14 mouse cellular contexts compared by ENCODE assay signal in genomic region chr13:99356428-99357265, GRCm38 (mm10). TPM values are rescaled to one million over a fixed set of nuclear protein-coding genes. Genes with fewer than 3 reads are reported as not detected.
DNase-seq lines count a peak whose midpoint lies in the region; ATAC-seq and TF ChIP-seq lines count a peak whose summit lies in the region.
"Had no signal": no experiment of that assay in that cellular context is flagged by ENCODE, and none has a peak within 500 bp of the region (broad histone marks: within the 10 kb centered on the region; RNA-seq: fewer than 3 reads in every experiment).

No protein-coding gene starts in this region.

- DNase-seq in heart, adult 11 months = peak; percentile 89
- no peak for DNase-seq in heart, postnatal 10 days
- DNase-seq in liver, embryonic 14.5 days (ENCODE audit: low read depth in 3 of 3, low spot score in 3 of 3) = no peak
- DNase-seq in liver, embryonic 11.5 days (ENCODE audit: low spot score) = no peak
- DNase-seq in ES-E14 (ENCODE audit: low read depth, low spot score) (peak; percentile 81), MN1 (ENCODE audit: low spot score) (no peak)
- DNase-seq in embryonic facial prominence, embryonic 11.5 days (ENCODE audit: low spot score) = peak; percentile 30
- DNase-seq: adrenal gland, adult 2 months; thymus, postnatal 14 days had no signal

- H3K27ac ChIP-seq in liver, embryonic 14.5 days = no peak overlapping the region
- no peak overlapping the region for H3K27ac ChIP-seq in liver, embryonic 11.5 days (ENCODE audit: low read depth, low read length)
- peak overlapping the region; percentile 78; the same call in 1 of the 2 replicates for H3K27ac ChIP-seq in ES-E14 (ENCODE audit: insufficient read depth, low read depth, low read length, poor library complexity, severe bottlenecking)
- no peak overlapping the region for H3K27ac ChIP-seq in embryonic facial prominence, embryonic 11.5 days (replicated peaks; ENCODE audit: low read depth, low read length)
- H3K27ac ChIP-seq: embryonic facial prominence, embryonic 15.5 days had no signal

- no peak overlapping the region for H3K9ac ChIP-seq in liver, embryonic 14.5 days (replicated peaks)
- H3K9ac ChIP-seq in liver, embryonic 11.5 days (ENCODE audit: low read depth, low read length) = no peak overlapping the region
- no peak overlapping the region for H3K9ac ChIP-seq in ES-E14 (ENCODE audit: insufficient read depth, low read depth, low read length, poor library complexity, severe bottlenecking)
- H3K9ac ChIP-seq in embryonic facial prominence, embryonic 11.5 days (replicated peaks; ENCODE audit: low read length) = no peak overlapping the region
- H3K9ac ChIP-seq: embryonic facial prominence, embryonic 15.5 days; heart, embryonic 12.5 days had no signal

- no peaks in the 10 kb centered on the region; the same call in none of the 2 replicates for H3K36me3 ChIP-seq in liver, embryonic 14.5 days (replicated peaks; ENCODE audit: control insufficient read depth, insufficient read depth, low read depth)
- H3K36me3 ChIP-seq in liver, embryonic 11.5 days (ENCODE audit: control insufficient read depth, insufficient read depth, low read length) = peaks cover 6% of the 10 kb centered on the region; the same call in 1 of the 2 replicates
- peaks cover 14% of the 10 kb centered on the region; the same call in 1 of the 2 replicates for H3K36me3 ChIP-seq in ES-E14 (ENCODE audit: control insufficient read depth, insufficient read depth, low read length, poor library complexity, severe bottlenecking)
- H3K36me3 ChIP-seq in embryonic facial prominence, embryonic 11.5 days (replicated peaks; ENCODE audit: control insufficient read depth, insufficient read depth, low read depth, low read length) = no peaks in the 10 kb centered on the region
- H3K36me3 ChIP-seq: embryonic facial prominence, embryonic 15.5 days had no signal

- no peak overlapping the region for H3K4me3 ChIP-seq in liver, embryonic 14.5 days (ENCODE audit: insufficient read depth in 1 of 2, low read depth in 2 of 2, low read length in 2 of 2)
- no peak overlapping the region for H3K4me3 ChIP-seq in liver, embryonic 11.5 days (ENCODE audit: low read depth, low read length)
- H3K4me3 ChIP-seq in ES-E14 (ENCODE audit: insufficient read depth in 1 of 2, low read depth in 1 of 2, low read length in 2 of 2, poor library complexity in 1 of 2, severe bottlenecking in 1 of 2) = no peak overlapping the region
- no peak overlapping the region for H3K4me3 ChIP-seq in embryonic facial prominence, embryonic 11.5 days (ENCODE audit: low read depth, low read length)
- H3K4me3 ChIP-seq: embryonic facial prominence, embryonic 15.5 days; heart, embryonic 12.5 days; myocyte had no signal

- H3K9me3 ChIP-seq in liver, embryonic 14.5 days (ENCODE audit: control insufficient read depth, low read length) = no peaks in the 10 kb centered on the region
- no peaks in the 10 kb centered on the region for H3K9me3 ChIP-seq in liver, embryonic 11.5 days (ENCODE audit: control insufficient read depth, low read length)
- H3K9me3 ChIP-seq in ES-E14 (ENCODE audit: control insufficient read depth, insufficient read depth, low read depth, low read length) = no peaks in the 10 kb centered on the region
- H3K9me3 ChIP-seq in embryonic facial prominence, embryonic 11.5 days (replicated peaks; ENCODE audit: control insufficient read depth, low read length) = no peaks in the 10 kb centered on the region
- H3K9me3 ChIP-seq: embryonic facial prominence, embryonic 15.5 days; heart, embryonic 12.5 days had no signal

- 55% methylated on average over 9 of the region's 9 CpGs for WGBS in liver, embryonic 14.5 days (ENCODE audit: insufficient replicate concordance)
- 59% methylated on average over 9 of the region's 9 CpGs for WGBS in liver, embryonic 11.5 days
- 36% methylated on average over 9 of the region's 9 CpGs for whole genome bisulfite sequencing in embryonic facial prominence, embryonic 11.5 days

- H3K4me1 ChIP-seq in liver, embryonic 14.5 days (replicated peaks; ENCODE audit: control insufficient read depth in 2 of 2, insufficient read depth in 2 of 2, low read length in 1 of 2) = peaks cover 4 to 5% of the 10 kb centered on the region in 2 experiments; a peak in 3 of 4 replicates
- peaks cover 9% of the 10 kb centered on the region; the same call in 1 of the 2 replicates for H3K4me1 ChIP-seq in liver, embryonic 11.5 days (replicated peaks; ENCODE audit: control insufficient read depth, insufficient read depth, low read length)
- peaks cover 9 to 13% of the 10 kb centered on the region in 2 experiments for H3K4me1 ChIP-seq in ES-E14 (ENCODE audit: control insufficient read depth in 2 of 2, insufficient read depth in 2 of 2, low read length in 2 of 2, poor library complexity in 1 of 2)
- no peaks in the 10 kb centered on the region for H3K4me1 ChIP-seq in embryonic facial prominence, embryonic 11.5 days (ENCODE audit: control insufficient read depth, insufficient read depth, low read length)
- H3K4me1 ChIP-seq: embryonic facial prominence, embryonic 15.5 days had no signal

- intact Hi-C loops in heart, postnatal 10 days (cut with DNase I) = loop anchor here (10.0 kb wide), 1 partner anchor 748 kb away; the partner anchor contains the start of genes Bdp1 and Serf1

- ATAC-seq in liver, embryonic 14.5 days (ENCODE audit: insufficient read depth) = no peak
- ATAC-seq in liver, embryonic 11.5 days (replicated peaks; ENCODE audit: low FRiP score) = no peak
- ATAC-seq in embryonic facial prominence, embryonic 11.5 days (replicated peaks; ENCODE audit: insufficient number of reproducible peaks, low FRiP score, low TSS enrichment, low read depth) = no peak
- no peak for ATAC-seq in inflammation-experienced regulatory T-cells, adult 6 months
- ATAC-seq: CD4-positive, CD25-positive, alpha-beta regulatory T cell, adult 4 months had no signal

- no peaks in the 10 kb centered on the region for H3K27me3 ChIP-seq in liver, embryonic 14.5 days (ENCODE audit: control insufficient read depth, insufficient read depth, low read length)
- H3K27me3 ChIP-seq in liver, embryonic 11.5 days (replicated peaks; ENCODE audit: control insufficient read depth, insufficient read depth, low read length) = no peaks in the 10 kb centered on the region
- H3K27me3 ChIP-seq in embryonic facial prominence, embryonic 11.5 days (ENCODE audit: control insufficient read depth, insufficient read depth, low read length) = no peaks in the 10 kb centered on the region
- H3K27me3 ChIP-seq: embryonic facial prominence, embryonic 15.5 days; heart, embryonic 12.5 days had no signal

- peak; percentile 14; the same call in 1 of the 2 replicates for TF ChIP-seq CTCF in liver, embryonic 14.5 days (IDR thresholded peaks at IDR 0.05; ENCODE audit: low read depth)

- TF ChIP-seq EP300 in liver, embryonic 14.5 days (IDR thresholded peaks at IDR 0.05; ENCODE audit: low read depth) = no peak

- in situ Hi-C loops in ES-E14 (cut with MboI; ENCODE audit: low sequenced_read_pairs in 2 of 2, unreplicated experiment in 2 of 2) = loop anchor here in 1 of 2 experiments (25.0 kb wide), 1 partner anchor 481 kb away; no protein-coding TSS in a partner anchor

- H3K4me2 ChIP-seq in liver, embryonic 14.5 days (ENCODE audit: low read depth) = no peak overlapping the region
- no peak overlapping the region for H3K4me2 ChIP-seq in liver, embryonic 11.5 days
- H3K4me2 ChIP-seq in embryonic facial prominence, embryonic 11.5 days (ENCODE audit: low read depth, low read length) = no peak overlapping the region
- H3K4me2 ChIP-seq: embryonic facial prominence, embryonic 15.5 days; heart, embryonic 12.5 days had no signal

TF ChIP-seq in ES-E14, 5 proteins besides CTCF, POLR2A, EP300 and RAD21:
- TF ChIP-seq HCFC1 (IDR thresholded peaks at IDR 0.05; ENCODE audit: borderline replicate concordance, insufficient read depth, low read length) = no peak
- TF ChIP-seq ZC3H11A (IDR thresholded peaks at IDR 0.05; ENCODE audit: borderline replicate concordance, low read depth, low read length) = no peak
- no peak for TF ChIP-seq MAFK (IDR thresholded peaks at IDR 0.05; ENCODE audit: insufficient read depth, low read depth, low read length)
- no peak for TF ChIP-seq CHD2 (IDR thresholded peaks at IDR 0.05; ENCODE audit: low read depth, low read length)
- TF ChIP-seq ZNF384 (IDR thresholded peaks at IDR 0.05; ENCODE audit: low read depth, low read length) = no peak

RNA-seq across cellular contexts. Expression of gene Mrps27, which starts 12.1 kb away (rescaled TPM):
- total RNA-seq in heart, postnatal 10 days (2021) = 10 to 100 TPM; 43.8 to 47.1 TPM
- polyA plus RNA-seq in liver, embryonic 14.5 days (2012; rRNA removed) = 10.8 and 14.4 TPM in 2 replicates
- polyA plus RNA-seq in liver, embryonic 14.5 days (2014; fragmentation: Nextera tagmentation; extraction: Ambion mirVana) = 21.5 and 24.6 TPM in 2 replicates
- polyA plus RNA-seq in liver, embryonic 11.5 days (2014; fragmentation: Nextera tagmentation; extraction: Ambion mirVana) = 67.4 and 71.9 TPM in 2 replicates
- total RNA-seq in ES-E14 (2012; rRNA removed) = 34.5 and 35.4 TPM in 2 replicates
- 68.3 and 73.4 TPM in 2 replicates for polyA plus RNA-seq in embryonic facial prominence, embryonic 11.5 days (2014; fragmentation: Nextera tagmentation; extraction: Ambion mirVana)
- 10 to 100 TPM; 18.6 to 40.0 (median 25.5) TPM for polyA plus RNA-seq in inflammation-experienced regulatory T-cells, adult 6 months (2017; shearing (Covaris generic))

RNA-seq across cellular contexts. Expression of gene Ptcd2, which starts 12.1 kb away (rescaled TPM):
- total RNA-seq in heart, postnatal 10 days (2021) = 10 to 100 TPM; 38.8 to 43.6 TPM
- polyA plus RNA-seq in liver, embryonic 14.5 days (2012; rRNA removed) = 9.0 and 13.3 TPM in 2 replicates
- polyA plus RNA-seq in liver, embryonic 14.5 days (2014; fragmentation: Nextera tagmentation; extraction: Ambion mirVana) = 28.4 and 31.4 TPM in 2 replicates
- 73.1 and 76.6 TPM in 2 replicates for polyA plus RNA-seq in liver, embryonic 11.5 days (2014; fragmentation: Nextera tagmentation; extraction: Ambion mirVana)
- total RNA-seq in ES-E14 (2012; rRNA removed) = 18.2 and 24.6 TPM in 2 replicates
- 59.1 and 65.1 TPM in 2 replicates for polyA plus RNA-seq in embryonic facial prominence, embryonic 11.5 days (2014; fragmentation: Nextera tagmentation; extraction: Ambion mirVana)
- 10 to 100 TPM; 52.3 to 62.0 (median 56.7) TPM for polyA plus RNA-seq in inflammation-experienced regulatory T-cells, adult 6 months (2017; shearing (Covaris generic))

Comparison
In these comparisons a context has a peak if more than half of its experiments do, and no peak if none do; other contexts are left out.
1. DNase-seq: peak in heart, adult 11 months (single experiment), ES-E14 (single experiment) and embryonic facial prominence, embryonic 11.5 days (single experiment); none in heart, postnatal 10 days (0 of 2), liver, embryonic 14.5 days (0 of 3), liver, embryonic 11.5 days (single experiment) and MN1 (single experiment).